Mouse (Mus musculus) adrenal gland, adult 18-20 months (tissue): ENCODE results near the gene Ccdc80. TPM values are rescaled to one million over a fixed set of nuclear protein-coding genes. Genes with fewer than 3 reads are reported as not detected.

Experiments
- DNase-seq, 2 experiments: peaks; one replicate each; pipeline ENCODE4 v3.0.0; 2021 to 2022; ENCODE audit warnings: low spot score in 2 of 2
- long read RNA-seq, 2 experiments: library from polyadenylated mRNA; stranded (forward); transcript quantifications; one replicate each; pipeline ENCODE4 v2.0.0; 2021
- total RNA-seq, 2 experiments: library from RNA; stranded (reverse); gene quantifications; 1 replicate in 1 of 2; 2 replicates in 1 of 2; pipeline ENCODE4 v1.2.3; 2021

Ccdc80 gene
- total RNA-seq: 100 to 1,000 TPM in 1 of 2 experiments, 10 to 100 TPM in 1; 24.9 to 124 TPM
- long read RNA-seq, experiment 1, full-length matches to known transcripts: 75 of 100 reads
- long read RNA-seq, experiment 1, partial matches to known transcripts: 13 of 100 reads
- long read RNA-seq, experiment 1, other reads (novel, unspliced or antisense): 12 of 100 reads
- long read RNA-seq, experiment 2, full-length matches to known transcripts: 24 of 47 reads
- long read RNA-seq, experiment 2, partial matches to known transcripts: 18 of 47 reads
- long read RNA-seq, experiment 2, other reads (novel, unspliced or antisense): 5 of 47 reads

DNA sequence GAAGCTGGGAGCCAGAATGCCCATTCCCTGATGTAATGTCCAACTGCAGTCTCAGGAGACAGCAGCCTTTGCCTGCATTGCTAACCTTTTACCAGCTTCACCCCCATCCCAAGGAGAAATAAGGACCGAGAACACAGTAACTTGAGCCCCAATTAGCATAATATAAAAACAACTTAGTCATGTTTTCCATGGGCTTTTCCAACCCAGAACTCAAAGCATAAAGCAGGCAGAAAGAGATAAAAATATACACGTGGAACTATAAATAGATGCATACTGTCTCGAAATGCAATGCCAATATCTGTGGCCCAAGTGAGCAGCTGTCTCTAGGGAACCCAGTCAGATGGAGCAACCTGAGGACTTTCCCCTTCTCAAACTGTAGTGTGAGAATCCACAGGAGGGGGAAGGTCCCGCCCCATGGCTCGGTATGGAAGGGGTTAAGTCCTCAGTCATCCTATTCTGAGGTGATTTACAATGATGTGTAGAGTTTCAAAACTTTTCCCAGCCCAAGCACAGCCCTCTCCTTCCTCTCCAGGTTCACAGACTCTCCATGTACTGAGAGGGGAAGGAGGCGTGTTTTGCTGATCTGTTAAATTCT is at the start of gene Ccdc80:
Gene Ccdc80, plus strand, starts transcription at position 266 of the 595 bp plus-strand sequence.
- DNase-seq: no peak

GRCm38 (mm10) chr16:45044844-45045243 is 48.4 kb upstream of the Ccdc80 start:
- DNase-seq: no peak

DNA sequence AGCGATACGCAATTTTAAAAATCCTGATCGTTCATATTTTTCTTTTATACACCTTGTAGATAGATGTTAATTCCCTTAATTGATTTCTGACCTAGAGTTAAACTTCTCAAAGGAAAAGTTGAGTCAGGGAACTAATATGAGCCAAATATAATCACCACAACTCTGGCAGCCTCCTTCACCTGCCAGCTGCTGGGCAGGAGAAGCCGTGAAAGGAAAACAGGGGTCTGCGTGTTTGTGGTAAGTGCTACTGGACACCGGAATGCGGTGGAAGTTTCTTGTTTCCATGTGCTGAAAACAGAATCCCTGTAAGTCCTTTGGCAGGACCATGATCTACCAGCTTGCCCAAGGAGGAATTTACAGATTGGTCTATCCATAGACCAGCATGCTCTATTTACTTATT is 36.0 kb upstream of the Ccdc80 start:
- DNase-seq: no peak

DNA sequence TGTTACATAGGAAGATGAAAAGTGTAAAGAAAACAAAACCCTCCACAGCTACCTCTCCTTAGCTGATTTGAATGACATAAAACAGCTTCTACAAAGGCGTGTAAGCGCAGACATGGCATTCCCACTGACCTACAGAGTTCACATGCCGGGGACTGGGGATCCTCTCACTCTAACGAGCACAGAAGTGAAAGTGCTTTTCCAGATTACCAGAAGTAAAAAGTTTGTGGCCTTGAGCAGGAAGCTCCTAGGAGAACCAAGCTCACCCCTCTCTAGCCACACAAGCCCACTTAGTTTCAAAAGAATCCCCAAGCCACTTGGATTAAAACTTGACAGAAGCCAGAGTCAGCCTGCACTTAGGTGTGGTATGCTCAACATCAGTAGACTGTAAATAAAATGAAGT is 35.3 kb upstream of the Ccdc80 start:
- DNase-seq: no peak

GRCm38 (mm10) chr16:45061140-45061539 is 32.1 kb upstream of the Ccdc80 start:
- DNase-seq: no peak

- DNase-seq: no peak
Measured at GRCm38 (mm10) chr16:45070383-45071083, 22.7 kb upstream of the Ccdc80 start.

GRCm38 (mm10) chr16:45071424-45071823 is 21.8 kb upstream of the Ccdc80 start:
- no peak for DNase-seq

- DNase-seq: no peak
Measured at GRCm38 (mm10) chr16:45077517-45078080, 15.6 kb upstream of the Ccdc80 start.

DNA sequence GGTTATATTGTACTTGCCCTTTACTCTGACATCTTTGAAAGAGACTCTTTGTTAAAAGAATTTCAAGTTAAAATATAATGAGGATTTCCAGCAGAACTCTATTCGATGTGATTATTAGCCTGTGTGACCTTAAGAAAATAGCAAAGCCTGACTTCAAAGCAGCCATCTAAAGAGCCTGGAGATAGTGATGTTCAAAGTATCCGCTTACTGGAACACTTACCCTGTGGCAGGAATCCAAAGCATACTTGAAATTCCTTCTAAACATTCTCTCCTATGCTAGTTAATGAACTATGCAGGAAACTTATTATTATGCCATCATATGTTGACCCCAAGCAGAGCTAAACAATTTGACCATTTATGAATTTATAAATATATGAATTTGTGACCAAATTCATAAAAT is 13.9 kb upstream of the Ccdc80 start:
- DNase-seq: no peak

GRCm38 (mm10) chr16:45088842-45089241 is 4.4 kb upstream of the Ccdc80 start:
- DNase-seq: no peak

GRCm38 (mm10) chr16:45090005-45090404 is 3.2 kb upstream of the Ccdc80 start:
- peak; percentile 55 to 65 for DNase-seq

GRCm38 (mm10) chr16:45094136-45094756 is 1.0 kb downstream of the Ccdc80 start:
- DNase-seq: peak in 1 of 2 experiments; percentile 26

- DNase-seq: no peak
Measured at GRCm38 (mm10) chr16:45095030-45095429, 1.8 kb downstream of the Ccdc80 start.

- no peak for DNase-seq
Measured at GRCm38 (mm10) chr16:45095561-45096482, 2.6 kb downstream of the Ccdc80 start.

DNA sequence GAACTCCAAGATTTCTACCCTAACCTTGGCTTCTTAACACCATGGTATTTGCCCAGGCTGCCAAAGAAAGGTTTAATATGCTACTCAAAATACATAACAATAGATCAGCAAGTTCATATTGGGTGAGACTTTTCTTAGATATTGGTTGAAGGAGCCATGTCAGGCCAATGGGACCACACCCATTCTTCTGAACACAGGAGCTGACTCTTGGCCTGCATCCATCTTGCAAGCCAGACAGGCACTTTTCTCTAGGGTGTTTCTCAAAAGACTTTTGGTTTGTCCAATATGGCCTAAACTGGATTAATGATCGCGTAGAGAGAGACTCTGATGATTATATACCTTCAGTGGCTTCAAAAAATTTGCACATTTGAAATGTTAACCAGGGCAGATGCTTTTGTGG is 4.3 kb downstream of the Ccdc80 start:
- no peak for DNase-seq

DNA sequence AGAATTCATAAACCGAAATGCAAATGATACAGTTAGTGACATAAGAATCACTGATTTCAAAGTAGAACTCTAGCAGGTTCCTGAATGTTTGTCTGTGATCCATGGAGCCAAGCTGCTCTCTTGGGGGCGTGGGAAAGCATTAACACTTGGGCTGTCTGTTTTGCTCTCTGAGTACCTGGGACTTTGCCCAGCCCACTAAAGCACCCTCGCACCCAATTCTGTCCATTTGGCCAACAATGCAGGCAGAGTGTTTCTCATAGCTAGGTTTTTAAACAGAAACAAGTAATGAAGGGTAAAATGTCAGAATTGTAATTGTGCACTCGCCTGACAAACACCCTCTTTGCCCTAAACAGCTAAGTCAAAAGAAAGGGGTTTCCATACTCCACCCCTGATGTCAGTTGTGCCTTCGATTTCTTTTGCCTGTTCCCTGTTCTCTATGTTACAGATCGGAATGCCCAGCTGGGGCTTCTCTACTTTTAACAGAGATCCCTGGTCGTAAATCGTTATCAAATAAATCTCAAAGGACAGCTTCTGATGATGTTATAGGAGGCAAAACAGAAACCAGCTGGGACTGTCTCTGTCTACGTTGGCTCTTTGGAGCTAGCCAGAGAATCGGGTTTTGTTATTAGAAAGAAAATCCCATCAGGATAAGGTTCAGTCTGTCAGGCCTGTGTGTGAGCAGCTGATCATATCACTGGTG is 5.1 kb downstream of the Ccdc80 start:
- no peak for DNase-seq

DNA sequence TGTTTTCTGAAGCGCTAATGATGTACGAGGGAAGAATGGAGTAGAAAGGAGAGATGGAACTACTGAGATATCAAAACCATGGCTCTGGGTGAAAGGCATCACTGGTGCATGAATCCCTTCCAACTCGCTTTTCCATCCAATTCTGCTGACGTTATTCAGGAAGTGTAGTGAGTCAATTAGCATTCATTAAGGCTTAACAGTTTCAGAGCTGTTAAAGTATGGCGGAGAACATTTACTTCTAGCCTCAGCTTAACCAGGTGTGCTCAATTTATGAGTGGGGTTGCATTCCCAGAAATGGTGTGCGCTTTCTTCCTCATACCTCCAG is 5.6 kb downstream of the Ccdc80 start:
- DNase-seq: no peak

GRCm38 (mm10) chr16:45100892-45101291 is 7.7 kb downstream of the Ccdc80 start:
- no peak for DNase-seq

DNA sequence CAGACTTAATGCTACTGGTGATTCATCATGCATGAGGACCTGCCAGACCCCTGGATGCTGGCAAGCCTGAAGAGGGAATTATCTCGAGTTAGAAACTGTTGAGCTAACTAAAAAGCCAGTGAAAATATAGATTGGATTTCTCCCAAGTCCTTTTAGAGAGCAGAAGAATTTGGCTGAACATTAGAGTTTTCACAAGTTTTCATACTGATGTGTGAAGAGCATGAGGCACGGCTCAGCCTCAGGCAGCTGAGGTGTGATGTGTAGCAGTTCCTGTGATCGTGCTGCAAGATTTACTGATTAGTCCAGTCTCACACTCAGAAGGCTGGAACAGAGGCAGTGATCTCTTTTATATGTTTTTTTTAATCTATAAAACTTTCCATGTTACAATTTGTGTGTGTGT is 11.8 kb downstream of the Ccdc80 start:
- no peak for DNase-seq
